Mouse (Mus musculus) heart, embryonic 16.5 days (tissue): ENCODE measurements around the gene Cd3e. TPM values are rescaled to one million over a fixed set of nuclear protein-coding genes. Genes with fewer than 3 reads are reported as not detected.
"Not testable (repeated sequence)": the region's sequence is repeated elsewhere in the genome, so short reads cannot be mapped to it uniquely, and the experiment has no call there.

Experiments used
- ATAC-seq: fragments of 200-750 bp; cut with Nextera tagmentation; replicated peaks from 2 replicates; pipeline ENCODE4 v1.8.0; 2017; ENCODE audit warnings: moderate number of reproducible peaks; ENCODE audit not compliant: insufficient read depth, low FRiP score; ENCODE audit errors: extremely low read depth
- H3K27ac ChIP-seq: fragments of 300-500 bp; sonication (generic); 2 replicates; pipeline ENCODE4 v1.5.1; 2014; ENCODE audit warnings: mild to moderate bottlenecking, low read length, control low read depth, moderate library complexity
- H3K27me3 ChIP-seq: fragments of 300-500 bp; sonication (generic); 2 replicates; pipeline ENCODE4 v1.6.1; 2014; ENCODE audit warnings: low read length, mixed read lengths; ENCODE audit not compliant: control insufficient read depth, insufficient read depth
- H3K36me3 ChIP-seq: fragments of 300-500 bp; sonication (generic); 2 replicates; pipeline ENCODE4 v1.6.1; 2014; ENCODE audit not compliant: control insufficient read depth, insufficient read depth
- H3K4me1 ChIP-seq: fragments of 300-500 bp; sonication (generic); 2 replicates; pipeline ENCODE4 v1.6.1; 2014; ENCODE audit warnings: low read length, mixed read lengths; ENCODE audit not compliant: control insufficient read depth, insufficient read depth
- H3K4me2 ChIP-seq: fragments of 300-500 bp; sonication (generic); 2 replicates; pipeline ENCODE4 v1.6.1; 2014; ENCODE audit warnings: low read depth, mild to moderate bottlenecking, control low read depth, low read length
- H3K4me3 ChIP-seq: fragments of 300-500 bp; sonication (generic); 2 replicates; pipeline ENCODE4 v1.5.1; 2014; ENCODE audit warnings: mild to moderate bottlenecking, control low read depth, low read length
- H3K9ac ChIP-seq: fragments of 300-500 bp; sonication (generic); 2 replicates; pipeline ENCODE4 v1.6.1; 2014; ENCODE audit warnings: low read length, control low read depth
- H3K9me3 ChIP-seq: fragments of 300-500 bp; sonication (generic); replicated peaks from 2 replicates; pipeline ENCODE4 v1.6.1; 2016; ENCODE audit warnings: low read length; ENCODE audit not compliant: control insufficient read depth
- WGBS: fragments of 180-500 bp; shearing (Covaris S2); extraction: QIAGEN DNeasy Blood & Tissue Kit; methylation state at CpG from one replicate; pipeline ENCODE4 v1.1.7; 2014; 5-methylcytosine and 5-hydroxymethylcytosine counted together
- polyA plus RNA-seq: library from polyadenylated mRNA; unstranded; fragments of >200 nt; fragmentation: Nextera tagmentation; extraction: Ambion mirVana; gene quantifications from 2 replicates; pipeline ENCODE4 v1.2.1, GENCODE M21; 2015

Gene Cd3e
- polyA plus RNA-seq, 1 experiment from 2014 or later = 71.7 TPM

DNA sequence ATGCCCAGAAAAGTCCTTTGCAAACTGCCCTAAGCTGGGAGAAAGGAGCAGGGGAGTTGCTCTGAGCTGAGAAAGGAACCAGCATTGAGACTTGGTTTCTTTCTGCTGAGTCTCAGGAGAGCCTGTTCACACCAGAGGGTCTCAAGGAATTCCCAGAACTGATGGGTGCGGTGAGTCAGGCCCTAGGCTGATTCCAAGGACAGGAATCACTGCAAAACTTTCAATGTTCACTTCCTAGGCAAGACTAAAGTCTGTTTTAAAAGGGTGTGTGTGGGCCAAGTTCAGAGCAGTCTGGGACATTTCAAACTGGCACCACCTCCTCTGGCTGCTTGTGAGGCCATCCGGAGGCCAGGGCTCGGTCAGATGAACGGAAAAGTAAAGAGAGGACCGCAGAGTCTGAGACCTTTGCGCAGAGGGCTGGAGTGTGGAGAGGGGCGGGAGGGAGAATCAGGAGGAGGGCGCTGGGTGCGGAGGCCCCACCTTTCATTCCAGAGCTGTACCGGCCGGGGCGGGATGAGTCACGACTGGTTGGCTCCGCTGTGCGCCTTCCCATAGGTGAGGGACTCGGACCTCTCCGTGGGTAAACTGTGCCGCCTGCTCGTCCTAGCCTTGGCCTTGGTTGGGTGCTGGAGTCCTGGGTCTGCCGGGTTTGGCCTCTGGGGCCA, 32.8 kb upstream of the Cd3e start:
- peaks cover 48% of the 10 kb centered on the region for H3K27me3 ChIP-seq

DNA sequence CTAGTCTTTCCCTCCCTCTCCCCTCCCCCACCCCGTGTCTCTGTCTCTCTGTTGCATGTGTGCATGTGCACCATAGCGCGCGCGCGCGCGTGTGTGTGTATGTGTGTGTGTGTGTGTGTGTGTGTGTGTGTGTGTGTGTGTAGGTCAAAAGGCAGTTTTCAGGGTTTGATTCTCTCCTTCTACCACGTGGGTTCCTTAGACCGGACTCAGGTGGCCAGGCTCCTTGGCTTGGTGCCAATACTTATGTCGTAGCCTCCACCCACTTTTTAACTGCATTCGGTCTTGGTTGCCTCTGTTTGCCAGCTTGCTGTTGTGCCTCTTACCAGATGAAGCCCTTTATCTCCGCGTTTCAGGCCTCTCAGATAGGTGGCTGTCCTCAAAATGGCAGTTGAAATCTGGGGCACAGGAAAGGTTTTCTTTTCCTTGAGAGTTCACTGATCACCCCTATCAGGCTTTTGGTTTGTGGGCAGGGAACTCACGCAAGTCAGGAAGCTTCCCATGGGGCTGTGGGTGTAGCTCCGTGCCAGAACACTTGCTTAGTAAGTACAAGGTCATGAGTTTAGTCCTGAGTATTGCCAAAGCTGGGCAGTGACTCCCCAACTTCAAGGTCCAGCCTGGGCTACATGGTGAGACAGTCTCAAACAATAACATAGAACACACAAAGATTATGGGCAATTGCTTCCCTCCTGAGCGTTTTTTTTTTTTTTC, 31.9 kb upstream of the Cd3e start:
- H3K36me3 ChIP-seq = no peaks in the 10 kb centered on the region
- no peak overlapping the region for H3K27ac ChIP-seq
- no peak for ATAC-seq
- H3K9me3 ChIP-seq = no peaks in the 10 kb centered on the region
- peak overlapping the region; percentile 27 for H3K4me2 ChIP-seq
- H3K4me1 ChIP-seq = peaks cover 10% of the 10 kb centered on the region
- H3K27me3 ChIP-seq = peaks cover 48% of the 10 kb centered on the region
- peak overlapping the region; percentile 10; the same call in 1 of the 2 replicates for H3K4me3 ChIP-seq
- 26% methylated on average over 17 of the region's 17 CpGs for WGBS
- H3K9ac ChIP-seq = no peak overlapping the region

More for the DNA sequence above, 32.8 kb upstream of the Cd3e start:
- WGBS = 2% methylated on average over 19 of the region's 20 CpGs
- ATAC-seq = peak; percentile 70
- Histone ChIP-seq H3K9me3 (no peaks in the 10 kb centered on the region), H3K4me2 (peak overlapping the region; percentile 60), H3K4me3 (peak overlapping the region; percentile 43), H3K36me3 (no peaks in the 10 kb centered on the region), H3K27ac (no peak overlapping the region), H3K4me1 (peaks cover 10% of the 10 kb centered on the region), H3K9ac (no peak overlapping the region; the same call in 1 of the 2 replicates)

DNA sequence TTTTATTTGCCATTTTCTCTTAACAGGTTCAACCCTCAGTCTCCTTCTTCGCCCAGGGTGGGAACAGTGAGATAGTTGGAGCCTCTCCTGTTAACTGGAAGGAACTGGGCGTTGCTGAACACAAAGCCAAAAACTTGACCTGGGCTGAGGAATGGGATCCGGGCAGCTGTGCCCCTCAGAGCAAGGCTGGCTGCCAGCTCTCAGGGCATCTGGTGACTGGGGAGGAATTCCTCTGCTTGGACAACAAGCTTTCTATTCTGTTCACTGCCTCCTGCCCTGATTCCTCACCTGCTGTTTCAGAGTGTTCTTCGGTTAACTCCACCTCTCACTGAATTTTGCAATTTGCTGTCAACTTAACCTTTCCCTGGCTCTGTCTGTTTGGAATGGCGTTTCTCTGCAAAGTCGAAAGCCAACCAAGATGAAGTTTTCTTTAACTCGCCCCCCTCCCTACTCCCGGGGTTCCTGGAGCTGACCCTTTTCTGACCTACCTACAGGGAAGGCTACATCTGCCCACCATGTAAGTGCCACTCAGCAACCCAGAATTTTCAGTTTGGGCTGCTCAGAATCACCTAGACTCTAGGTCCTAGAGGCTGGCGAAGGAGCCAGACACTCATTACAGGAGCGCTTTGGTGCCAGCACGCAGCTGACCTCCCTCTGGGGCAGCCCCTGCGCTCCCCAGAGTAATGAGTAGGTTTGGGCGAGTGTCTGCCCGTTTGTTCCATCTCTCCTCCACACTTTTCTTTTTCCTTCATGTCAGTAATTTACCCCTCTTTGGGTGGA, 30.8 kb upstream of the Cd3e start:
- no peaks in the 10 kb centered on the region for H3K36me3 ChIP-seq
- no peak for ATAC-seq
- peak overlapping the region; percentile 29; the same call in 1 of the 2 replicates for H3K27ac ChIP-seq
- H3K9me3 ChIP-seq = no peaks in the 10 kb centered on the region
- peaks cover 48% of the 10 kb centered on the region for H3K27me3 ChIP-seq
- H3K4me1 ChIP-seq = peaks cover 10% of the 10 kb centered on the region
- H3K9ac ChIP-seq = no peak overlapping the region
- H3K4me3 ChIP-seq = peak overlapping the region; percentile 10; the same call in 1 of the 2 replicates
- peak overlapping the region; percentile 27; the same call in 1 of the 2 replicates for H3K4me2 ChIP-seq
- WGBS = 16% methylated on average over 14 of the region's 14 CpGs

DNA sequence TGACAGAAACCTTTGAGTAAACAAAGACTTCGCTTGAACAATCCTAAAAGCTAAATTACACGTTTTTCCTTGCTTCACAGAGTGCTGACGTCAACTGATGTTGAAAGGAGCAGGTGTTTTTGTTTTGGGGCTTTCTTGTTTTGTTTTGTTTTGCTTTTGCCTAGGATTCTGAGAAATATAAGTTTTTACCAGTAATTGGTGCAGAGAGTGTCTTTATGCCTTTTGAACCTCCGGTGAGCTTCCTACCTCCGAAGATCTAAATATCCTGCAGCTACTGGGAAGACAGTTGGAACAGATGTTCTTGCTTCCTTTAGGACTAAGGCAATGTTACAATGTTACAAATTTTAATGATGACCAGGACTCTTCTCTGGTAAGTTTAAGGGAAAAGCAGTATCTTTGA, 30.1 kb upstream of the Cd3e start, which contains the start of gene Mpzl2:
Mpzl2 (plus strand) TSS at position 301 of the 400 bp plus-strand sequence.
- WGBS = 54% methylated on average over 5 of the region's 5 CpGs
- Histone ChIP-seq H3K27me3 (peaks cover 47% of the 10 kb centered on the region), H3K27ac (peak within 1 kb of the TSS; percentile 29; the same call in 1 of the 2 replicates), H3K4me3 (peak within 1 kb of the TSS; percentile 10; the same call in 1 of the 2 replicates), H3K4me2 (peak within 1 kb of the TSS; percentile 27; the same call in 1 of the 2 replicates), H3K36me3 (no peaks in the 10 kb centered on the region), H3K9me3 (no peaks in the 10 kb centered on the region), H3K4me1 (peaks cover 10% of the 10 kb centered on the region), H3K9ac (no peak within 1 kb of the TSS)
- ATAC-seq = no peak

DNA sequence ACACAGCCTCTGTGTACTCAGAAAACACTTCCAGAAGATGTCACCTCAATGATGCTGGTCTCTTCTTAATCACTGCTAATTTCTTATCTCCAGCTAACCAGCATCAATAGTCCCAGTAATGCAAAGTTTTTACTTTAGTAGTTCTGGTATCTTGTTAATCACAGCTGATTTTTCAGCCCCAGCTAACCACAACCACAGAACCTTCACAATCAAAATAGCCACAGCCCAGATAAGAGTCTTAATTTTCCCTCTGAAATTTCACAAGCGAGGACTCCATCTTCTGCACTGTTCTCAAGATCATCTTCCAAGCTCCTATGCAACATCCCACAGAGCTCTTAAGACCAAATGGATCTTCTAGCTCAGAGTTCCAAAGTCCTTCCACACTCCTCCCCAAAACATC, 28.4 kb upstream of the Cd3e start:
- not testable (repeated sequence) for H3K4me3 ChIP-seq, H3K4me2 ChIP-seq, H3K27ac ChIP-seq, H3K36me3 ChIP-seq, ATAC-seq, H3K4me1 ChIP-seq, H3K9ac ChIP-seq, H3K9me3 ChIP-seq
- WGBS = 80% methylated on average over 1 of the region's 1 CpGs
- H3K27me3 ChIP-seq = peaks cover 37% of the 10 kb centered on the region

DNA sequence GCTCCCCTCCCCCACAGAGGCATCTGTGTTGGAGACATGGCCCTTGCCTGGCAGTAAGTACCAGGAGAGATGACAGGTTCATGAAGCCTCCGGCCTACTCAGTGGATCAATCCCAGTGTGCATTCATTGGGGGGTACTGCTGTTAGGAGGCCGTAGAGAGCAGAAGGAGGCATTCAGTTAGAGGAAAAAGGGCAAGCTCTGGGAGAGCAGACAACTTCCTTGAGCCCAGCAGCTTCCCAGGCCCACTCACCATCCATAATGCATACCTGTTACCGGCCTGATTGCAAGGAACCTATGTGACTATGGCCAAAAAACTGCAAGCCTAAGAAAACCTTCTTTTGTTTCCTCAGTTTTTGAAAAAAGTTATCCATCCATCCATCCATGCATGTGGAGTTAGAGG, 25.1 kb upstream of the Cd3e start:
- Histone ChIP-seq H3K4me2 (no peak overlapping the region), H3K36me3 (no peaks in the 10 kb centered on the region), H3K9me3 (no peaks in the 10 kb centered on the region), H3K27ac (no peak overlapping the region), H3K4me1 (no peaks in the 10 kb centered on the region), H3K4me3 (no peak overlapping the region), H3K27me3 (peaks cover 20% of the 10 kb centered on the region), H3K9ac (no peak overlapping the region)
- ATAC-seq = no peak
- 73% methylated on average over 3 of the region's 3 CpGs for WGBS

GRCm38 (mm10) chr9:45032261-45032660, 22.8 kb upstream of the Cd3e start:
- no peak overlapping the region for H3K9ac ChIP-seq
- peaks cover 12% of the 10 kb centered on the region; the same call in 1 of the 2 replicates for H3K27me3 ChIP-seq
- no peaks in the 10 kb centered on the region for H3K36me3 ChIP-seq
- H3K4me3 ChIP-seq = no peak overlapping the region
- no peak overlapping the region for H3K27ac ChIP-seq
- H3K4me1 ChIP-seq = no peaks in the 10 kb centered on the region
- H3K4me2 ChIP-seq = no peak overlapping the region
- 44% methylated on average over 2 of the region's 2 CpGs for WGBS
- no peak for ATAC-seq
- H3K9me3 ChIP-seq = no peaks in the 10 kb centered on the region

DNA sequence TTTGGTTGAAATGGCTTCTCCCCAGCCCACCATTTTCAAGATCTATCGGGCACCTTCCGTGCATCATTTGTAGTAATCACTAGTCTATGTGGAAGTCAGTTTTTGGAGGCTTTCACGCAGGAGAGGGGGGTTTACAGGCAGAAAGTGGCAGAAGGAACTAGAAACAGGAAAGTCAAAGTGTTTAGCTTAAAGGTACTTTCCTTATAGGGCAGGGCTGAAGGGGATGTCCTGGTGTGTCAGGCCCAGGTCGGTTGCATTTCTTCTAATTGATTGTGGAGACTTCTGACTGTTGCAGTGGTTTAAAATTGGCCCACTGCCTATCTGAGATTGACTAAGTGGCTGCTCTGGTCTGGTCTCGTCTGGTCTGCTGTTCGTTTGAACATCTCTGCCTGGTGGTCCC, 20.9 kb upstream of the Cd3e start:
- WGBS = 48% methylated on average over 6 of the region's 6 CpGs
- no peak overlapping the region for H3K4me2 ChIP-seq
- no peaks in the 10 kb centered on the region for H3K9me3 ChIP-seq
- no peak overlapping the region for H3K9ac ChIP-seq
- H3K27me3 ChIP-seq = peaks cover 12% of the 10 kb centered on the region; the same call in 1 of the 2 replicates
- ATAC-seq = no peak
- no peak overlapping the region for H3K27ac ChIP-seq
- H3K36me3 ChIP-seq = no peaks in the 10 kb centered on the region
- no peaks in the 10 kb centered on the region for H3K4me1 ChIP-seq
- no peak overlapping the region for H3K4me3 ChIP-seq
